Mouse (Mus musculus) forebrain, embryonic 14.5 days (tissue): Measurements from ENCODE around the gene Svs4. TPM values are rescaled to one million over a fixed set of nuclear protein-coding genes. Genes with fewer than 3 reads are reported as not detected.

ENCODE experiments used
- ATAC-seq: fragments of 200-750 bp; cut with Nextera tagmentation; 2 replicates; pipeline ENCODE4 v1.8.0; 2017; ENCODE audit warnings: mild to moderate bottlenecking, moderate library complexity
- DNase-seq: peaks from one replicate; pipeline ENCODE4 v3.0.0-alpha.2; 2015; ENCODE audit warnings: low spot score
- H3K27ac ChIP-seq: fragments of 300-500 bp; sonication (generic); 2 replicates; pipeline ENCODE4 v1.5.1; 2014; ENCODE audit warnings: low read depth, mild to moderate bottlenecking, control low read depth, low read length, moderate library complexity
- H3K27me3 ChIP-seq: fragments of 300-500 bp; sonication (generic); replicated peaks from 2 replicates; pipeline ENCODE4 v1.6.1; 2014; ENCODE audit warnings: low read length, control low read depth, mixed read lengths; ENCODE audit not compliant: control insufficient read depth, insufficient read depth
- H3K36me3 ChIP-seq: fragments of 300-500 bp; sonication (generic); 2 replicates; pipeline ENCODE4 v1.6.1; 2014; ENCODE audit warnings: low read length, control low read depth; ENCODE audit not compliant: control insufficient read depth, insufficient read depth
- H3K4me1 ChIP-seq: fragments of 300-500 bp; sonication (generic); 2 replicates; pipeline ENCODE4 v1.6.1; 2014; ENCODE audit warnings: antibody characterized with exemption, low read length, control low read depth; ENCODE audit not compliant: control insufficient read depth, insufficient read depth
- H3K4me2 ChIP-seq: fragments of 300-500 bp; sonication (generic); 2 replicates; pipeline ENCODE4 v1.6.1; 2014; ENCODE audit warnings: mild to moderate bottlenecking, control low read depth, low read length
- H3K4me3 ChIP-seq: fragments of 300-500 bp; sonication (generic); 2 replicates; pipeline ENCODE4 v1.5.1; 2014; ENCODE audit warnings: low read depth, low read length, control low read depth
- H3K9ac ChIP-seq: fragments of 300-500 bp; sonication (generic); 2 replicates; pipeline ENCODE4 v1.6.1; 2014; ENCODE audit warnings: mild to moderate bottlenecking, low read length, control low read depth, moderate library complexity
- H3K9me3 ChIP-seq: fragments of 300-500 bp; sonication (generic); replicated peaks from 2 replicates; pipeline ENCODE4 v1.6.1; 2016; ENCODE audit warnings: low read length, control low read depth, mixed read lengths; ENCODE audit not compliant: control insufficient read depth
- WGBS: fragments of 180-500 bp; shearing (Covaris S2); extraction: QIAGEN DNeasy Blood & Tissue Kit; methylation state at CpG from one replicate; pipeline ENCODE4 v1.1.7; 2014; 5-methylcytosine and 5-hydroxymethylcytosine counted together
- polyA plus RNA-seq: library from polyadenylated mRNA; unstranded; fragments of >200 nt; fragmentation: Nextera tagmentation; extraction: Ambion mirVana; gene quantifications from 2 replicates; pipeline ENCODE4 v1.2.1, GENCODE M21; 2014

Gene Svs4
- polyA plus RNA-seq, 1 experiment from 2014 or later: not detected

DNA sequence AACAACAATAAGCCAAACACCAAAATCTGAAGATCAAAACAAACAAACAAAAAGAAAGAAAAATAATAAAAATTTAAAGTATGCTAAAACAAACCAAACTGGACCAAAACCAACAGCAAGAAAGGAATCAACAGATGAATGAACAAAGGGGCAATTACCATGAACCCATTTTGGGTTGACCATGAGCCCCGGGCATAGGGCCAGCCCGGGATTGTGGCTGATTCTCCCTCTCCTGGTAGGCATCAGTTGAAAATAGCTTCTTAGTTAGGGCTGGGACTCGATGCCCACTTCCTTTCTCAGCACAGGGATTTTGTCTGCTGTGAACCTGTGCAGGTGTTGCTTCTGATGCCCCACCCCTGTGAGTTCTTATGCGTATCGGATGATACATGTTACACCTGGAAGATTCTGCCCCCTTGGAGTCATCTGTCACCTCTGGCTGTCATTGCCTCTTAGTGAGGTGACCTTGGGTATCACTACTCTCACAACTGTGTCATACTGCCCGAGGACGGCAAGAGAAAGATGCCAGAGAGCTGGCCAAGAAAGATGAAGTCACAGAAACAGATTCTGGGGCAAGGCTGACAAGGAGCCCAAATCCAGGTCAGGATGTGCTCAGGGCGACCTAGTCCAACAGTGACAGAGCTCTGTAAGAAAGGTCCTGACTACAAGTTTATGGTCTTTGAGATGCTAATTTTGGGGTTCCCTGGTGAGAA, 49.7 kb downstream of the Svs4 start:
- no peaks in the 10 kb centered on the region for H3K27me3 ChIP-seq
- no peak for DNase-seq
- H3K4me2 ChIP-seq: no peak overlapping the region
- no peaks in the 10 kb centered on the region for H3K9me3 ChIP-seq
- no peak overlapping the region for H3K9ac ChIP-seq
- H3K4me3 ChIP-seq: no peak overlapping the region
- no peaks in the 10 kb centered on the region for H3K4me1 ChIP-seq
- WGBS: 82% methylated on average over 8 of the region's 8 CpGs
- no peak overlapping the region for H3K27ac ChIP-seq
- ATAC-seq: no peak
- no peaks in the 10 kb centered on the region for H3K36me3 ChIP-seq

Other genes with a start within 250 kb of the Svs4 start
- 36.2 and 39.5 TPM in 2 replicates for gene Stk4, start 208.1 kb downstream of the Svs4 start, polyA plus RNA-seq
- 53.1 and 60.3 TPM in 2 replicates for gene Tomm34, start 207.3 kb downstream of the Svs4 start, polyA plus RNA-seq
- 0.27 and 0.77 TPM in 2 replicates for gene Kcns1, start 107.3 kb downstream of the Svs4 start, polyA plus RNA-seq
- not detected in 2 replicates for gene Wfdc5, start 95.7 kb downstream of the Svs4 start, polyA plus RNA-seq
- gene Wfdc12, start 87.9 kb downstream of the Svs4 start, polyA plus RNA-seq: not detected in 2 replicates
- not detected in 2 replicates for gene Wfdc15a, start 78.3 kb downstream of the Svs4 start, polyA plus RNA-seq
- gene Wfdc15b, start 56.8 kb downstream of the Svs4 start, polyA plus RNA-seq: not detected in 2 replicates
- gene Svs2, start 40.0 kb downstream of the Svs4 start, polyA plus RNA-seq: not detected in 2 replicates
- not detected in 2 replicates for gene Svs3b, start 21.8 kb downstream of the Svs4 start, polyA plus RNA-seq
- gene Svs3a, start 10.8 kb upstream of the Svs4 start, polyA plus RNA-seq: not detected in 2 replicates
- gene Svs6, start 38.3 kb upstream of the Svs4 start, polyA plus RNA-seq: not detected in 2 replicates
- not detected in 2 replicates for gene Svs5, start 54.3 kb upstream of the Svs4 start, polyA plus RNA-seq
- not detected in 2 replicates for gene Slpi, start 110.6 kb upstream of the Svs4 start, polyA plus RNA-seq
- gene Rbpjl, start 124.7 kb upstream of the Svs4 start, polyA plus RNA-seq: 0.06 TPM in 1 of 2 replicates, not detected in the other
- gene Matn4, start 126.7 kb upstream of the Svs4 start, polyA plus RNA-seq: 0.08 and 0.10 TPM in 2 replicates
- gene Sdc4, start 165.4 kb upstream of the Svs4 start, polyA plus RNA-seq: 3.9 and 4.2 TPM in 2 replicates
- gene Sys1, start 178.5 kb upstream of the Svs4 start, polyA plus RNA-seq: 76.3 and 86.6 TPM in 2 replicates
- gene Gm20458, start 182.5 kb upstream of the Svs4 start, polyA plus RNA-seq: 6.2 and 8.9 TPM in 2 replicates
- not detected in 2 replicates for gene Trp53tg5, start 195.3 kb upstream of the Svs4 start, polyA plus RNA-seq
- gene Dbndd2, start 207.6 kb upstream of the Svs4 start, polyA plus RNA-seq: 3.5 and 4.9 TPM in 2 replicates
- 66.8 and 72.2 TPM in 2 replicates for gene Pigt, start 219.1 kb upstream of the Svs4 start, polyA plus RNA-seq